Mouse (Mus musculus): ENCODE data around the gene Mrpl38.

DNA sequence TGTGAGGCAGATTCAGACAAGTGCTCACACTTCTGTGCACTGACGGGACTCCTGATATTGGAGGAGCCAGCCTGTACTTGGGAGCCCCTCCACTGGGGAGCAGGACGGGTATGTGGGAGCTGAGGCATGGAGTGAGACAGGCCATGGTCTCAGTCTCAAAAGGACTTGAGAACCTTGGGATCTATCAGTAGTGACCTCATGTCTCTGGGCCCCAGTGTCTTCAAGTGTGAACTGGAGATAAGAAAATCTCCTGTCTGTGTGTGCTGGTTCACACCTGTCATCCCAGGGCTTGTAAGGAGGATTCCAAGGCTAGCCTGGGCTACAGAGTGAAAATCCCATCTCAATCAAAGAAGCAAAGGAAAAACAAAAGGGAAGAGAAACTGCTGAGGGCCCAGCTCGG lies 4.8 kb upstream of the Mrpl38 start:
- TF ChIP-seq POLR2A (IDR thresholded peaks at IDR 0.05; ENCODE audit: insufficient read depth, low read length) (no peak), CTCF (IDR thresholded peaks at IDR 0.05; ENCODE audit: low read depth, low read length) (no peak), EP300 (IDR thresholded peaks at IDR 0.05; ENCODE audit: insufficient read depth, low read depth, low read length) (no peak)
